Mouse (Mus musculus) left cerebral cortex, postnatal 10 days (tissue): ENCODE results near the gene Gm10271. TPM values are rescaled to one million over a fixed set of nuclear protein-coding genes. Genes with fewer than 3 reads are reported as not detected.

Source experiments
- DNase-seq, 2 experiments: peaks; one replicate each; pipeline ENCODE4 v3.0.0; 2021 to 2022; ENCODE audit warnings: low spot score in 2 of 2, mixed read lengths in 1 of 2; ENCODE audit errors: extremely low spot score in 1 of 2
- intact Hi-C: fragments of 180-260 bp; cut with DNase I; formaldehyde crosslinking; loops from one replicate; pipeline ENCODE4 v1.15.1; 2025
- total RNA-seq, 2 experiments: library from RNA; stranded (reverse); gene quantifications; 2 replicates each; pipeline ENCODE4 v1.2.3; 2021

Gene Gm10271
- total RNA-seq, 2 experiments from 2014 or later, result not detected

GRCm38 (mm10) chr10:116949111-116950008 is 23.0 kb downstream of the Gm10271 start:
- intact Hi-C loops, result no loop called here
- DNase-seq, result peak; percentile 15 to 52

- intact Hi-C loops, result no loop called here
- DNase-seq, result no peak
Observed at GRCm38 (mm10) chr10:116948414-116948813, 24.0 kb downstream of the Gm10271 start.

DNA sequence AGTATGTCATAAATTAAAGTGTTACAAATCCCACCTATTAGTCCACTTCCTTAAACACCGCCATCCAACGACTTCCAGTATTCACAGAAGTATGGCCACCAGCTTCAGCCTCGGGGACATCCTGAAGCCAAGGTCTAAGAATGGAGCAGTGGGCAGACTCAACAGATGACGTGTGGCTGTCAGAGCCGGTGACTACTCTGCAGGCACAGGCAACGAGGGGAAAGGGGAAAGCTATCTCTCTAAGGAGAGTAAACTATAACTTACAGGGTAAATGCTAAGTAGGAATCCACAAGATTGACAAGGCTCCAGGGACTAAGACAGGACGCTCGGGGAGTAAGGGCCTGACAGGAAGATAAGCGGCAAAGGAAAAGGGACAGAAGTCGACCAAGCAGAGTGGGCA is 27.5 kb downstream of the Gm10271 start:
- intact Hi-C loops, result no loop called here
- DNase-seq, result no peak

GRCm38 (mm10) chr10:116944144-116944543 is 28.3 kb downstream of the Gm10271 start:
- DNase-seq, result no peak
- intact Hi-C loops, result no loop called here

GRCm38 (mm10) chr10:116943025-116943424 is 29.4 kb downstream of the Gm10271 start:
- intact Hi-C loops, result no loop called here
- peak in 1 of 2 experiments; percentile 48 for DNase-seq

DNA sequence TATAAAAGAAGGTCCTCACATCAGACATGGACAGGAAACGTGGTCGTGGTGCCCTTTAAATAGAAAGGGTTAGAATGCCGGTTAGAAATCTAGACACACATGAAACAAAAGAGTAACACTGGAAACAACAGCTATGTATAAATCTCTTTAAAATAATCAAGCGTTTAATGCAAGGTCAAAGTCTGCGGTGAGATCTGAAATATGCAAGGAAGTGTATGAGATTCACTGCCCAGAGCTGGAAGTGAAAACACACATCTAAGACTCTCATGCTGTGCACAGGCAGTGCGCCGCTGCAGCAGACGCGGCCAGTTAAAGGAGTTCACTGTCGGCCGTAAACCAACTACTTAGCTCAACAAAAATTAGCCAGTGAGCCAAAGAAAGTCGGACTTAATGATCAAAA is 37.4 kb downstream of the Gm10271 start:
- intact Hi-C loops, result no loop called here

GRCm38 (mm10) chr10:116933794-116934193 is 38.6 kb downstream of the Gm10271 start:
- intact Hi-C loops, result no loop called here
- DNase-seq, result no peak

More for the DNA sequence above, 37.4 kb downstream of the Gm10271 start:
- no peak for DNase-seq

GRCm38 (mm10) chr10:116932418-116932817 is 40.0 kb downstream of the Gm10271 start:
- no peak for DNase-seq
- intact Hi-C loops, result no loop called here

GRCm38 (mm10) chr10:116931497-116932179 is 40.8 kb downstream of the Gm10271 start:
- intact Hi-C loops, result no loop called here
- no peak for DNase-seq

DNA sequence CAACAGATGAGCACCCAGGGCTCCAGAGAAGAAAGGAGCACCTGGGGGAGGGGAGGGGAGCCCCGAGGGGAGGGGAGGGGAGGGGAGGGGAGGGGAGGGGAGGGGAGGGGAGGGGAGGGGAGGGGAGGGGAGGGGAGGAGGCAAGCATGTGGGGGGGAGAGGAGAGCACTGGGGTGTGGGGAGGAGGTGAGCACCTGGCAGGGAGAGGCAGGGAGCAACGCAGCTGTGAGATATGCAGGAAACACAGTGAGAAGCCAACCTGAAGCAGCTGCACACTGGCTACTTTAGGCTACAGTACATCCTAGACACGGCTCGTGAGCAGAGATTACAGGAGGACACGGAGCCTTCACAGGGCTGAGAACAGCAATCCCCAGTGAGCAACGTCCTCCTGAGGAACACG is 41.5 kb downstream of the Gm10271 start:
- DNase-seq, result no peak
- intact Hi-C loops, result no loop called here

DNA sequence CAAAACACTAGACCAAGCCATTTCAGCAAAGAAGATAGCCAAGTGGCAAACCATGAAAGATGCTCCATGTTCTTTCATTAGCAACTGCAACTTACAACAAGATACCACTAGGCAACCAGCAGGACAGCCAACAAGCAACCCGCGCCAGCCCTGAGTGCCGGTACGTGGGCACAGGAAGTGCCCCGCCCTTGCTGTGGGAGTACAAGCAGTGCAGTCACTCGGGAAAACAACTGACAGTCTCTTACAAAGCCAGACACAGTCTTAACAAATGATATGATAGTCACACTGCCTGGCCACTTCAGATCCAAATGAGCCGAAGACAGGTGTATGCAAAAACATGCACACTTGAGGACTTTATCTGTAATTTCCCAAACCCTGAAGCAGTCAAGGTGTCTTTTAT is 41.9 kb downstream of the Gm10271 start:
- intact Hi-C loops, result no loop called here

DNA sequence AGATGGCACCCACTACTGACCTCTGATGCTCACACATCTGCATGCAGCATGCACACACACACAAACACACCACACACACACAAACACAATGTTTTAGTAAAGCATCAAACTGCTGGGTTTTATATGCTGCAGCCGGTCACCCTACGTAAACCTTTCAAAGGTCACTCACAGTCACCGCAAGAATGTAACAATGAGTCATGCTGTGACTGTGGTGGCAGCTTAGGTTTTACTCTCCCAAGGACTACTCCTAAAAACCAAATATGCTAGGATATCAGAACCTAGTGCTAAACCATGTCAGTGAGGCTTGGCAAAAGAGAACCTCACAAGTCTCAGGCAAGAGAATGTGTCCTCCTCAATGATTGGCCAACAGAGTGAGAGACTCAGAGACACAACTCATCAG is 43.6 kb downstream of the Gm10271 start:
- no peak for DNase-seq
- intact Hi-C loops, result no loop called here

More for the DNA sequence above, 41.9 kb downstream of the Gm10271 start:
- no peak for DNase-seq

GRCm38 (mm10) chr10:116926428-116927113 is 45.8 kb downstream of the Gm10271 start:
- intact Hi-C loops, result no loop called here

DNA sequence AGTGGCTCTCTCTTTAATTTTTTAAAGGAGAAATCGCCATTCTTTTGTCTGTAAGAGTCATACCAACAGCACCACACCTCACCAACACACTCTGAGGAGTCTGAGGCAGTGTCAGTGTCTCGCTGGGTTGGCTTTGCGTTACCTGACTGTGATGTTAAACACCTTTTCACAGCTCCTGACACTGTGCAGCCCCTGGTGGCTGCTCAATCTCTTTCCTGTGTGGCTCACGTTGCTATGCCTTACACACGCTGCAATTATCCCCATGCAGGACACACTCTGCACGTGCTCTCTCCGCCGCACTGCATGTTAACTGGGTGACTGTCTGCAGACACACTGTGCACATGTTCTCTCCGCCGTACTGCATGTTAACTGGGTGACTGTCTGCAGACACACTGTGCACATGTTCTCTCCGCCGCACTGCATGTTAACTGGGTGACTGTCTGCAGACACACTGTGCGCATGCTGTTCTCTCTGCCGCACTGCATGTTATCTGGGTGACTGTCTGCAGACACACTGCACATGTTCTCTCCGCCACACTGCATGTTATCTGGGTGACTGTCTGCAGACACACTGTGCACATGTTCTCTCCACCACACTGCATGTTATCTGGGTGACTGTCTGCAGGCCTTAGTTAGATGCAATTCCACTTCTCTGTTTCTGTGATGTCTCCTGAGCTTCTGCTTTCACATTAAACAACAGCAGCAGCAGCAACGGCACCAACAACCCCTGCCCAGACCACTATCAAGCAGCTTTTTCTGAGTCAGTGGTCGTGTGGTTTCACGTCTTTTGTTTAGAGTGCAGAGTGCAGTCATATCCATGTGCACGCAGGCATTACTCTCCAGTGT is 48.5 kb downstream of the Gm10271 start:
- DNase-seq, result no peak
- intact Hi-C loops, result no loop called here

More at GRCm38 (mm10) chr10:116926428-116927113, 45.8 kb downstream of the Gm10271 start:
- no peak for DNase-seq

GRCm38 (mm10) chr10:116922161-116922560 is 50.2 kb downstream of the Gm10271 start:
- intact Hi-C loops, result no loop called here
- no peak for DNase-seq

GRCm38 (mm10) chr10:116921416-116921815 is 51.0 kb downstream of the Gm10271 start:
- intact Hi-C loops, result no loop called here
- no peak for DNase-seq

GRCm38 (mm10) chr10:116920641-116921040 is 51.8 kb downstream of the Gm10271 start:
- intact Hi-C loops, result no loop called here
- DNase-seq, result no peak
